In genomic region chr8:117360172-117360930, GRCm38 (mm10) we compare ENCODE assay signal across 23 mouse cellular contexts.
DNase-seq lines count a peak whose midpoint lies in the region; ATAC-seq lines count a peak whose summit lies in the region.
"Had no signal": no experiment of that assay in that cellular context is flagged by ENCODE, and none has a peak within 500 bp of the region (broad histone marks: within the 10 kb centered on the region; RNA-seq: fewer than 3 reads in every experiment).

No protein-coding gene starts in this region.

- DNase-seq in kidney, adult 9 months, result peak; percentile 46
- DNase-seq in kidney, adult 8-10 months, result no peak
- peak; percentile 56 for DNase-seq in c-Kit-positive CD71-positive TER-119-positive erythroid progenitor cells, embryonic 14.5 days (ENCODE audit: low spot score)
- DNase-seq in kidney, postnatal 14 days, result peak; percentile 51
- no peak for DNase-seq in right cerebral cortex, adult 2 months (ENCODE audit: low spot score in 2 of 2)
- DNase-seq: adrenal gland, postnatal 25 days; cerebellum, adult 2 months; cerebellum, postnatal 36 days; gastrocnemius, postnatal 10 days; heart, adult 2 months; heart, postnatal 36 days; layer of hippocampus, adult 9-11 months; lung, embryonic 14.5 days; lung, postnatal 36 days; right cerebral cortex, postnatal 14 days had no signal

- H3K27me3 ChIP-seq in liver, embryonic 16.5 days (ENCODE audit: control insufficient read depth, insufficient read depth, low read depth, low read length), result no peaks in the 10 kb centered on the region
- no peaks in the 10 kb centered on the region for H3K27me3 ChIP-seq in midbrain, embryonic 16.5 days (ENCODE audit: control insufficient read depth, insufficient read depth, low read depth, low read length)
- H3K27me3 ChIP-seq in hindbrain, embryonic 13.5 days, result no peaks in the 10 kb centered on the region
- H3K27me3 ChIP-seq: forebrain, embryonic 13.5 days; hindbrain, embryonic 15.5 days; midbrain, embryonic 12.5 days; neural tube, embryonic 12.5 days had no signal

- peaks cover 51% of the 10 kb centered on the region for H3K4me1 ChIP-seq in liver, embryonic 16.5 days (ENCODE audit: control insufficient read depth, low read depth, low read length)
- H3K4me1 ChIP-seq in midbrain, embryonic 16.5 days (ENCODE audit: control insufficient read depth, insufficient read depth, low read length), result peaks cover 22% of the 10 kb centered on the region
- peaks cover 53% of the 10 kb centered on the region for H3K4me1 ChIP-seq in hindbrain, embryonic 13.5 days (replicated peaks)

- no peak overlapping the region for H3K9ac ChIP-seq in liver, embryonic 16.5 days (ENCODE audit: low read depth, low read length)
- no peak overlapping the region for H3K9ac ChIP-seq in midbrain, embryonic 16.5 days (ENCODE audit: low read depth, low read length)
- no peak overlapping the region for H3K9ac ChIP-seq in hindbrain, embryonic 13.5 days
- H3K9ac ChIP-seq: forebrain, embryonic 13.5 days; hindbrain, embryonic 15.5 days; lung, embryonic 14.5 days; midbrain, embryonic 12.5 days; neural tube, embryonic 12.5 days had no signal

- no peaks in the 10 kb centered on the region for H3K36me3 ChIP-seq in liver, embryonic 16.5 days (ENCODE audit: control insufficient read depth, insufficient read depth)
- no peaks in the 10 kb centered on the region for H3K36me3 ChIP-seq in midbrain, embryonic 16.5 days (ENCODE audit: control insufficient read depth, insufficient read depth, low read length)
- H3K36me3 ChIP-seq in hindbrain, embryonic 13.5 days, result no peaks in the 10 kb centered on the region
- H3K36me3 ChIP-seq: hindbrain, embryonic 15.5 days; midbrain, embryonic 12.5 days; neural tube, embryonic 12.5 days had no signal

- no peak overlapping the region for H3K4me3 ChIP-seq in liver, embryonic 16.5 days (ENCODE audit: low read depth, low read length)
- no peak overlapping the region for H3K4me3 ChIP-seq in midbrain, embryonic 16.5 days (ENCODE audit: low read depth, low read length)
- no peak overlapping the region for H3K4me3 ChIP-seq in hindbrain, embryonic 13.5 days
- H3K4me3 ChIP-seq: forebrain, embryonic 13.5 days; heart, adult 2 months; hindbrain, embryonic 15.5 days; left cerebral cortex, adult 2 months; midbrain, embryonic 12.5 days; neural tube, embryonic 12.5 days had no signal

- WGBS in liver, embryonic 16.5 days (ENCODE audit: insufficient replicate concordance), result 45% methylated on average over 3 of the region's 3 CpGs
- 95% methylated on average over 3 of the region's 3 CpGs for WGBS in midbrain, embryonic 16.5 days
- WGBS in hindbrain, embryonic 13.5 days, result 95% methylated on average over 3 of the region's 3 CpGs

- ATAC-seq in liver, embryonic 16.5 days (ENCODE audit: low read depth), result peak; percentile 91
- ATAC-seq in midbrain, embryonic 16.5 days, result no peak
- no peak for ATAC-seq in hindbrain, embryonic 13.5 days (ENCODE audit: low FRiP score)
- ATAC-seq: forebrain, embryonic 13.5 days had no signal

- H3K4me2 ChIP-seq in liver, embryonic 16.5 days (ENCODE audit: low read depth, low read length), result peak overlapping the region; percentile 25
- no peak overlapping the region for H3K4me2 ChIP-seq in midbrain, embryonic 16.5 days (ENCODE audit: low read length)
- no peak overlapping the region for H3K4me2 ChIP-seq in hindbrain, embryonic 13.5 days
- H3K4me2 ChIP-seq: forebrain, embryonic 13.5 days; hindbrain, embryonic 15.5 days; lung, embryonic 14.5 days; midbrain, embryonic 12.5 days; neural tube, embryonic 12.5 days had no signal

- peak overlapping the region; percentile 49; the same call in 1 of the 2 replicates for H3K27ac ChIP-seq in liver, embryonic 16.5 days (ENCODE audit: low read length)
- no peak overlapping the region for H3K27ac ChIP-seq in midbrain, embryonic 16.5 days (ENCODE audit: low read length)
- no peak overlapping the region; the same call in 1 of the 2 replicates for H3K27ac ChIP-seq in hindbrain, embryonic 13.5 days
- H3K27ac ChIP-seq: forebrain, embryonic 13.5 days; heart, adult 2 months; hindbrain, embryonic 15.5 days; left cerebral cortex, adult 2 months; midbrain, embryonic 12.5 days; neural tube, embryonic 12.5 days had no signal

- H3K9me3 ChIP-seq in liver, embryonic 16.5 days (replicated peaks; ENCODE audit: control insufficient read depth, low read length), result no peaks in the 10 kb centered on the region
- H3K9me3 ChIP-seq in midbrain, embryonic 16.5 days (replicated peaks; ENCODE audit: control insufficient read depth, low read length, poor library complexity, severe bottlenecking), result no peaks in the 10 kb centered on the region
- no peaks in the 10 kb centered on the region for H3K9me3 ChIP-seq in hindbrain, embryonic 13.5 days
- H3K9me3 ChIP-seq: forebrain, embryonic 13.5 days; hindbrain, embryonic 15.5 days; midbrain, embryonic 12.5 days; neural tube, embryonic 12.5 days had no signal

Comparison
In these comparisons a context has a peak if more than half of its experiments do, and no peak if none do; other contexts are left out.
1. DNase-seq: peak in kidney, adult 9 months (single experiment), c-Kit-positive CD71-positive TER-119-positive erythroid progenitor cells, embryonic 14.5 days (single experiment) and kidney, postnatal 14 days (single experiment); none in kidney, adult 8-10 months (0 of 2) and right cerebral cortex, adult 2 months (0 of 2).